Mouse (Mus musculus) embryonic fibroblast, embryonic 13.5 days (primary cell): ENCODE results near the gene Car2. TPM values are rescaled to one million over a fixed set of nuclear protein-coding genes. Genes with fewer than 3 reads are reported as not detected.

Experiments used
- H3K27ac ChIP-seq: 2 replicates; pipeline ENCODE4 v1.5.1; 2012; ENCODE audit warnings: low read length, control low read depth, inconsistent platforms; ENCODE audit not compliant: insufficient read depth
- H3K4me1 ChIP-seq: 2 replicates; pipeline ENCODE4 v1.6.1; 2011; ENCODE audit warnings: low read length; ENCODE audit not compliant: control insufficient read depth, insufficient read depth
- H3K4me3 ChIP-seq: 2 replicates; pipeline ENCODE4 v1.5.1; 2011; ENCODE audit warnings: mild to moderate bottlenecking, control low read depth, low read length; ENCODE audit not compliant: insufficient read depth
- CTCF ChIP-seq: IDR thresholded peaks from 2 replicates; pipeline ENCODE4 v1.5.1; 2011; ENCODE audit warnings: mild to moderate bottlenecking, control low read depth, low read length, moderate library complexity, borderline replicate concordance; ENCODE audit not compliant: insufficient read depth
- POLR2A ChIP-seq: IDR thresholded peaks from 2 replicates; pipeline ENCODE4 v1.6.1; 2011; ENCODE audit warnings: low read depth, mild to moderate bottlenecking, control low read depth, low read length, moderate library complexity
- polyA plus RNA-seq: library from polyadenylated mRNA; stranded (reverse); fragments of >200 nt; gene quantifications from 2 replicates; pipeline ENCODE4 v1.2.4, GENCODE M21; 2011; ENCODE audit warnings: low read depth; ENCODE audit not compliant: missing spikeins, insufficient read length

Car2 gene
- polyA plus RNA-seq, 1 experiment: 0.83 TPM

DNA sequence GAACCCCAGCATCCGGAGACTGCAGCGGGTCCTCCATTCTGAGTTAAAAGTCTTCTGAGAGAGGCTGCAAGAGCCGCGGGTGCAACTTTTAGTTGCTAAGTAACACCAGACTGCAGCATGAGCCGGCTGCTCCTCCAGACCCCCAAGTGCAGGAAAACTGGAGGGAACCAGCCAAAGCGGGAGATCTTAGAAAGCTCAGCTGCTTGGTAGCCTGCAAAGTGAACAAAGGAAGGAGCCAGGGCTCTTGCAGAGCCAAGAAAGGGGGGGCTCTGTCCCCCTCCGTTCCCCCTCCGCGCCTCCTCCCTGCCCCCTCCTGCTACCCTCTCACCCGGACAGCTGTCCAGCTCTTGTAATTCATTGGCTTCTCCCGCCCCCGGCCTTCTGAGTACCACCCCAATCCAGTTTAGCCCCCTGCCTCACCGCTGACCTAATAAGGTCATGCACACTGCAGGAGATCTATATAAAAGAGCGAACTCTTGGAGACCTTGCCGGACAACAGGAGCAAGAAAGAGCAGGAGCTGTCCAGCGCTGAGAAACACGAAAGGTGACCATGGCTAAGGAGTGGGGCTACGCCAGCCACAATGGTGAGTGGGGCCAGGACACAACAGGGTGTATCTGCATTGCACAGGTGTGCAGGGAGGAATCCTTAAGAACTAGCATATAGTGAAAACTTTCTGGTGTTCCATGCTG lies 22.9 kb upstream of the Car2 start, which contains the start of gene Car3:
Gene Car3, plus strand, starts transcription at position 491 of the 690 bp plus-strand sequence.
- Histone ChIP-seq H3K4me3 (peak within 1 kb of the TSS; percentile 10; the same call in 1 of the 2 replicates), H3K27ac (no peak within 1 kb of the TSS), H3K4me1 (peaks cover 4% of the 10 kb centered on the region; the same call in 1 of the 2 replicates)
- TF ChIP-seq CTCF: no peak
- no peak for TF ChIP-seq POLR2A

DNA sequence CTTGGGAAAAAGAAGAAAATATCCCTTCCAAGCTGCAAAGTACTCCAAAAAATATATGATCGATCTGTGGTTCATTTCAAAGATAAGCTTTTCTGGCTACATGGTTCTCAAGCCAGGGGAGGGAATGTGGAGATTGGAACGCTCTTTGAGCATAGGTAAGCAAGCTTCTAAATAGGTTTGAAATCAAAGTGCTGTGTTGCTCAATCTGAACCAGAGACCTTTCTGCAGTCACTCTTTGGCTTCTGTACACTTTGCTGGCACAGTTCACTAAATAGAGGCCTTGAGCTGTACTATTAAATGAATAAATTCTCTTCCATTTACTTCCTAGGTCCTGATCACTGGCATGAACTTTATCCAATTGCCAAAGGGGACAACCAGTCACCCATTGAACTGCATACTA lies 22.2 kb upstream of the Car2 start:
- TF ChIP-seq POLR2A (no peak), CTCF (no peak)
- no peak overlapping the region for H3K27ac ChIP-seq
- H3K4me1 ChIP-seq: peaks cover 4% of the 10 kb centered on the region; the same call in 1 of the 2 replicates
- H3K4me3 ChIP-seq: no peak overlapping the region

DNA sequence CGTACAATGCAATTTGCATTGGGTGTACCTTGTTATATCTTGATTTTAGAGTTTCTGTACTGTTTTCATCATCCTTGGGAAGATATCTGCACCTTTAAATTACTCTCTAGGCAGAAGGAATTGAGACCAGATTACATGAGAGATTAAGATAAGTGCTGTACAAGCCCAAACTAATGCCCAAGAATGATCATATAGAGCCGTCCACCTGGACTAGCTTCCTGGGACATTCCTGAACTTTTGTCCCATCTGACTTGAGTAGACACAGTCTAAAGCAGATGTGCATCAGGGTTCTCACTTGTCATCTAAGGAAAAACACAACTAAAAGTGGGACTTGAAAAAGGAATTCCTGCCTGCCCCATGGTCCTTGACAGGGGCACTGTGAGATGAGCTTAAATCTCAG lies 20.1 kb upstream of the Car2 start:
- Histone ChIP-seq H3K4me3 (no peak overlapping the region), H3K27ac (no peak overlapping the region), H3K4me1 (peaks cover 4% of the 10 kb centered on the region; the same call in 1 of the 2 replicates)
- TF ChIP-seq POLR2A: no peak
- TF ChIP-seq CTCF: no peak

DNA sequence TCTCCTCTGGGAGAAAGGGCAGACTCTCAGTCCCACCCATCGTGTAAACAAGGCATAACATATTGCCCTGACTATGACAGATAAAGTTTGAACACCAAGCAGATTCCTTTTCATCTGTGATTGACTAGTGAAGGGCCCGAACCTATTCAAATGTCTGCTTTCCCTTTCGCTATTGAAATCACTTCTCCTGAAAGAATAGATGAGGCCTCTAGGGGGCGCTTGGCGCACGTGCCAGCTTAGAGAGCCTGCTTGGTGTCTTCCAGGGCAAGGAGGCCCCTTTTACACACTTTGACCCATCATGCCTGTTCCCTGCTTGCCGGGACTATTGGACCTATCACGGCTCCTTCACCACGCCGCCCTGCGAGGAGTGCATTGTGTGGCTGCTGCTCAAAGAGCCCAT lies 16.3 kb upstream of the Car2 start:
- H3K4me1 ChIP-seq: no peaks in the 10 kb centered on the region
- no peak overlapping the region for H3K4me3 ChIP-seq
- TF ChIP-seq CTCF: peak; percentile 31; the same call in 1 of the 2 replicates
- TF ChIP-seq POLR2A: no peak
- H3K27ac ChIP-seq: no peak overlapping the region

DNA sequence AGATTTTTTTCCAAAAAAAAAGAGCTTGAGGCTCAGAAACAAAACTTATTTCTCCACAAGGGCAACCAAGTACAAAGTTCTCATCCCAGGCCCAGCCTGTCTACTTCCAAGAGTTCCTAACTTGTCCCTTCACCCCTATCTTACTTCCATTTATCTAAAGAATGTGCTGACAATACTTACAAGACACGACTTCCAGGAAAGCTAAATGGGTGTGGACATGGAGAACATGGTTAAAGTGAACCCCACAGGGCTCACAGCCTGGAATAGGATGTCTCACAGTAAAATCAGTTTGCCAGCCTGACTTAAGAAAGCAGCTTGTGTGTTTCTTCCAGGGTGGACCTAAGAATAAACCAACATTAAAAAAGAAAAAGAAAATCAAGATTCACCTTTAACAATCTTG lies 15.5 kb upstream of the Car2 start:
- Histone ChIP-seq H3K4me1 (no peaks in the 10 kb centered on the region), H3K27ac (no peak overlapping the region), H3K4me3 (no peak overlapping the region)
- no peak for TF ChIP-seq CTCF
- no peak for TF ChIP-seq POLR2A

DNA sequence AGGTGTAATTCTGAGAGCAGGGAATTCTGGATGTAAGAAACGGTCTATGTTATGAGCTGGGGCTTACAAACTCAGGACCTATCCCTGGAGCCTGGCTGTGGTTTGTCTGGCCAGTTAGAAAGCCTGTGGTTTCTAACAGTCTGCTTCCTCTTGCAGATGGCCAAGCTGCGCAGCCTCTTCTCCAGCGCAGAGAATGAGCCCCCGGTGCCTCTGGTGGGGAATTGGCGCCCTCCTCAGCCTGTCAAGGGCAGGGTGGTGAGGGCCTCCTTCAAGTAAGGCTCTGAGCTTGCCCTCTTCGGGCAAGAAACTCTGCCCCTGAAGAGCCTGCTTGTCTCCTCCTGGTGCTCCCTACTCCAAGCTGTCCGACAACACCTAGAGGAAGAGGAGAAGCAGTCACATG lies 14.7 kb upstream of the Car2 start:
- Histone ChIP-seq H3K4me3 (no peak overlapping the region), H3K27ac (no peak overlapping the region), H3K4me1 (no peaks in the 10 kb centered on the region)
- no peak for TF ChIP-seq CTCF
- TF ChIP-seq POLR2A: no peak

DNA sequence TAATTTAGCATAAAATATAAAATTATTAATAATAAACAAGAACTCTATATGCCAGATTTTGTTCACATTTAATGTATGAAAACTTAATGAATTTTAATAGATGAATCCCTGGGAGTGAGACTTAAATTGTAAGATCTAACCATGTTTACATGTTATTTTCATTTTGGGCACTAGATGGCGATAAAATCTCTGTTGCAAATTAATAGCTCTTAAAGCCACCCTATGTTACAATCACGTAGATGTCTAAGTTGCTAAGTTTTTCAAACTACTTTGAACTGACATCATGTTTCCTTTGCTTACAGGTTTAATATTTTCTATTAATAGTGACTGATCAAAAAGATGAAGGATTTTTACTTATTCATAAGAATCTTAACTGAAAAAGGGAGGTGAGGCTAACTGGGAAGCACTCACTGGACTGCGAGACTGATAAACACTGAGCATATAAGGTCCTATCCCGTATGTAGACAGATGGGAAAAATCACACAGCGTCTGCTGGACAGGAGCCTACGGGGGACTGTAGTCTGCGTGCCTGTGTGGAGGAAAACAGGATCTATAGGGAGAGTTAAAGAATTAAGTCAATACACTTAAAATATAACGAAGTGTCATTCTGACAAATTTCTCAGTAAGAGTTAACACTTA lies 11.6 kb upstream of the Car2 start:
- TF ChIP-seq CTCF (no peak), POLR2A (no peak)
- no peak overlapping the region for H3K4me3 ChIP-seq
- no peaks in the 10 kb centered on the region for H3K4me1 ChIP-seq
- no peak overlapping the region for H3K27ac ChIP-seq

DNA sequence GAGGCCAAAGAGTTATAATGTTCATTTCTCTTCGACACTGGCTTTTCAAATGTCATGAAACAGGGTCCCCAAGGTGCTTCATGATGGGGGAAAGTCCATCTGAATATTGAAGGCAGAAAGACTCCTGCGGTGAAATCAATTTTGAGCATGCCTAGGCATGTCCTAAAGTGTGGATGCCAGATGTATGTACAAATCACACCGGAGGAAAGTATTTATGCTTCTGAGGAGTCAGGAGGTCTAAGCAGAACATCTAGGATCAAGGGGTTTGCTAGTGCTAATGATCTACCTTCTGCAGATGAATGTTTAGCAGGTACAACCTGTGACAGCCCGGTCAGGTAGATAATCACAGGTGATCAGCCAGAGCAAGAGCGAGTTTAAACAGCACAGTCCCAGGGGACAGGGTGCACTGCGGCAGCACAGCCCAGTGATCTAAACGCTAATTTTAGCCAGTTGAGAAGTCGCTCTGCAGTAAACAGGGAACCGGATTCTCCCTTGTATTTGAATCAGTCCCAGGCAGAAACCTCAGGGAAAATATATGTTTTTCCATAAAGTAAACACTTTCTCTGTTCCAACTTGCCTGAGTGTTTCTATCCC lies 9.7 kb upstream of the Car2 start:
- Histone ChIP-seq H3K4me1 (no peaks in the 10 kb centered on the region), H3K4me3 (no peak overlapping the region), H3K27ac (no peak overlapping the region)
- TF ChIP-seq POLR2A (no peak), CTCF (no peak)

DNA sequence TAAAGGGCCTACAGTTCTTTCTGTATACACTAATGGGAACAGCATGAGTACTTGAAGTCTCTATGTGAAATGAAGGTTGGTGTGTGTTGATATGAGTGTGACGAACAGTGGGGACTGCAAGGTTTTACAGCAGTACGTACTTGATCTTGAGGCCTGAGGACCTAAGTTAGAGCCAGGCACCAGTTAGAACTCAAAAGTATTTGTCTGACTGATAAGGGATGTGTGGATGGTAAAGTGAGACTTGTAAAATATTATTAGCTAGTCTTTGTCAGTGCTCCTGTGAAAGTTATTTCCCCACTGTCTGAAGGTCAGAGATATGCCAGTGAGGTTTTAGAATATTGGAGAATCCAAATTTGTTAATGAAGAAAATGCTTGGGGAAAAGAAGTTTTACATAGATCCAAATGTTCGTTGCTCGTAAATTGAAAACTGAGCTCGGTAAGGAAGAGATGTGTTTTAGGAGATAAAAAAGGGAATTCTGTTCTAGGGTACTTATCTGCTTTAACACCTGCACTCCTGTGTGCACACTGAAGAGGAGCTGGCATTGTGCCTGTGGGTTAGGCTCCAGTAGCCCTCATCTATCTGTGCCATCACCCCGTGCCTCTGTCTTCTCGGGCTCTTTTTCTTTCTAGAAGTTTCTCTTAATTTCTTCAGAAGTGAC lies 8.7 kb upstream of the Car2 start:
- H3K27ac ChIP-seq: no peak overlapping the region
- TF ChIP-seq CTCF (no peak), POLR2A (no peak)
- H3K4me3 ChIP-seq: no peak overlapping the region
- no peaks in the 10 kb centered on the region for H3K4me1 ChIP-seq

DNA sequence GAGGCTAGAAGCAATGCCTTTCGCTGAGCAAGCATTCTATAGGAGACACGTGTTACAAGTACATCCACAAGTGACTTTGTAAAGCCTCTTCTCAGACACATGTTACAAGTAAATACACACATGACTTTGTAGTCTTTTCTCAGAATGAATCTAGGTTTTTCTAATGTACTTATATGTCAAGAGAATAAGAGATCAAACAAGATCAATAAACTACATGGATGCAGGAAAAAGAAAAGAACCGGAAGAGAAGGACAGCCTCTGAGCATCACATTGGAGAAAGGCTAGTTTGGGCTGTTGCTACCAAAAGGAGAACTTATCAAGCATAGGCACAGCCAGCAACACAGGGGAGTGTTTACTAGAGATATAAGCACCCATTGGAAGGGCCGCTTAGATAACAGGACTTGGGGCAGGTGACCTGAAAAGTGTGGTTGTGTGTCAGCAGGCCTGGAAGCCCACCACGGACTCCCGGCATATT lies 7.3 kb upstream of the Car2 start:
- H3K4me1 ChIP-seq: no peaks in the 10 kb centered on the region
- TF ChIP-seq CTCF (no peak), POLR2A (no peak)
- no peak overlapping the region for H3K4me3 ChIP-seq
- H3K27ac ChIP-seq: no peak overlapping the region
